In the genomic region with DNA sequence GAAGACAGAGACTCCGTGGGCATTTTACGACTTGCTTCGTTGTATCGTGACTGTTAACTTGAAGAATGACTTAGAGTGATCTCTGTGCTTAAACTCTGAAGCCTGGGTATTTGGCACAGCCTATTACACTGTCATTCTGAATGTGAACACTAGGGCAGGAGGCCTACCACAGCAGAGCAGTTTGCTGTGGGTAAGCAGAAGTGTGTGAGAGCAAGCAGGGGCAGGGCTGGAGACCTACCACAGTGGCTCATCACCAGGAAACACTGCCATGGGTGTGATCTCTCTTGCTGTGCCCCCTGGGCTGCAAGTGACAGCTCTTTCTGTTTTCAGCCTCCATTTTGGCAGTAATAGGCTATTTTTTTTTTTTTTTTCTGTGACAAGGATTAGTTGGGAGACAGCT, we compare ENCODE assay signal across 14 mouse cellular contexts. TPM values are rescaled to one million over a fixed set of nuclear protein-coding genes. Genes with fewer than 3 reads are reported as not detected.
DNase-seq lines count a peak whose midpoint lies in the region; ATAC-seq and TF ChIP-seq lines count a peak whose summit lies in the region.
"Had no signal": no experiment of that assay in that cellular context is flagged by ENCODE, and none has a peak within 500 bp of the region (broad histone marks: within the 10 kb centered on the region; RNA-seq: fewer than 3 reads in every experiment).

No protein-coding gene starts in this region.

- TF ChIP-seq POLR2A in brain, embryonic 14.5 days (IDR thresholded peaks at IDR 0.05; ENCODE audit: borderline replicate concordance, extremely low read depth, insufficient read depth, insufficient read length, poor library complexity, severe bottlenecking) = no peak
- no peak for TF ChIP-seq POLR2A in olfactory bulb, adult 2 months (IDR thresholded peaks at IDR 0.05; ENCODE audit: insufficient read depth, low read depth, low read length)

- H3K9me3 ChIP-seq in hindbrain, embryonic 15.5 days = no peaks in the 10 kb centered on the region
- H3K9me3 ChIP-seq in hindbrain, embryonic 13.5 days = no peaks in the 10 kb centered on the region
- no peaks in the 10 kb centered on the region for H3K9me3 ChIP-seq in lung, embryonic 14.5 days (ENCODE audit: low read depth, low read length)
- H3K9me3 ChIP-seq: liver, embryonic 13.5 days had no signal

- H3K4me2 ChIP-seq in hindbrain, embryonic 15.5 days = no peak overlapping the region
- H3K4me2 ChIP-seq in hindbrain, embryonic 13.5 days = no peak overlapping the region
- no peak overlapping the region for H3K4me2 ChIP-seq in lung, embryonic 14.5 days
- H3K4me2 ChIP-seq: liver, embryonic 13.5 days had no signal

- peak; percentile 62 for TF ChIP-seq CTCF in lung, embryonic 14.5 days (IDR thresholded peaks at IDR 0.05; ENCODE audit: low read depth)
- TF ChIP-seq CTCF in brain, embryonic 14.5 days (IDR thresholded peaks at IDR 0.05; ENCODE audit: borderline replicate concordance, extremely low read depth, insufficient read depth, insufficient read length) = peak; percentile 42; the same call in 1 of the 2 replicates
- peak; percentile 27; the same call in 1 of the 2 replicates for TF ChIP-seq CTCF in olfactory bulb, adult 2 months (IDR thresholded peaks at IDR 0.05; ENCODE audit: insufficient read depth, low read depth, low read length)

- no peak overlapping the region for H3K9ac ChIP-seq in hindbrain, embryonic 15.5 days
- H3K9ac ChIP-seq in hindbrain, embryonic 13.5 days = no peak overlapping the region
- no peak overlapping the region for H3K9ac ChIP-seq in lung, embryonic 14.5 days
- H3K9ac ChIP-seq: liver, embryonic 13.5 days had no signal

- no peak overlapping the region for H3K4me3 ChIP-seq in hindbrain, embryonic 15.5 days
- no peak overlapping the region for H3K4me3 ChIP-seq in hindbrain, embryonic 13.5 days
- H3K4me3 ChIP-seq in lung, embryonic 14.5 days (ENCODE audit: low read depth, low read length) = no peak overlapping the region
- H3K4me3 ChIP-seq in olfactory bulb, adult 2 months (ENCODE audit: insufficient read depth, low read depth, low read length) = no peak overlapping the region
- H3K4me3 ChIP-seq: liver, embryonic 13.5 days had no signal

- peak; percentile 34; the same call in 1 of the 2 replicates for ATAC-seq in hindbrain, embryonic 15.5 days (ENCODE audit: low FRiP score, low read depth)
- no peak for ATAC-seq in hindbrain, embryonic 13.5 days (ENCODE audit: low FRiP score)
- no peak; the same call in 1 of the 2 replicates for ATAC-seq in lung, embryonic 14.5 days (ENCODE audit: insufficient read depth)

- H3K4me1 ChIP-seq in hindbrain, embryonic 15.5 days (replicated peaks) = no peaks in the 10 kb centered on the region
- no peaks in the 10 kb centered on the region for H3K4me1 ChIP-seq in hindbrain, embryonic 13.5 days (replicated peaks)
- peaks cover 6% of the 10 kb centered on the region; the same call in 1 of the 2 replicates for H3K4me1 ChIP-seq in lung, embryonic 14.5 days (ENCODE audit: insufficient read depth)
- peaks cover 7% of the 10 kb centered on the region for H3K4me1 ChIP-seq in olfactory bulb, adult 2 months (ENCODE audit: control insufficient read depth, insufficient read depth, low read length)
- H3K4me1 ChIP-seq: liver, embryonic 13.5 days had no signal

- WGBS in hindbrain, embryonic 15.5 days = 57% methylated on average over 4 of the region's 4 CpGs
- WGBS in hindbrain, embryonic 13.5 days = 72% methylated on average over 4 of the region's 4 CpGs
- WGBS in lung, embryonic 14.5 days = 38% methylated on average over 4 of the region's 4 CpGs
- 68% methylated on average over 4 of the region's 4 CpGs for WGBS in olfactory bulb, adult 2 months

- DNase-seq in lung, embryonic 14.5 days = peak; percentile 59
- no peak for DNase-seq in lung, postnatal 25 days (ENCODE audit: low spot score)
- peak; percentile 55 for DNase-seq in brain, embryonic 14.5 days (ENCODE audit: low read depth)
- no peak for DNase-seq in gastrocnemius, adult 8-10 months (ENCODE audit: low spot score in 2 of 2)
- DNase-seq: adrenal gland, postnatal 36 days; cerebellum, adult 11 months; gastrocnemius, postnatal 25 days; liver, embryonic 13.5 days; thymus, postnatal 25 days had no signal

- H3K27me3 ChIP-seq in hindbrain, embryonic 15.5 days = no peaks in the 10 kb centered on the region
- H3K27me3 ChIP-seq in hindbrain, embryonic 13.5 days = no peaks in the 10 kb centered on the region
- H3K27me3 ChIP-seq in lung, embryonic 14.5 days (ENCODE audit: insufficient read depth, low read length) = no peaks in the 10 kb centered on the region
- H3K27me3 ChIP-seq: liver, embryonic 13.5 days had no signal

- no peak overlapping the region for H3K27ac ChIP-seq in hindbrain, embryonic 15.5 days (replicated peaks)
- no peak overlapping the region for H3K27ac ChIP-seq in hindbrain, embryonic 13.5 days
- H3K27ac ChIP-seq in lung, embryonic 14.5 days (ENCODE audit: low read depth) = no peak overlapping the region
- H3K27ac ChIP-seq in olfactory bulb, adult 2 months (ENCODE audit: insufficient read depth, low read depth, low read length) = peak overlapping the region; percentile 62
- H3K27ac ChIP-seq: liver, embryonic 13.5 days had no signal

- H3K36me3 ChIP-seq in hindbrain, embryonic 15.5 days = no peaks in the 10 kb centered on the region
- no peaks in the 10 kb centered on the region for H3K36me3 ChIP-seq in hindbrain, embryonic 13.5 days
- H3K36me3 ChIP-seq in lung, embryonic 14.5 days (ENCODE audit: insufficient read depth) = no peaks in the 10 kb centered on the region
- H3K36me3 ChIP-seq: liver, embryonic 13.5 days had no signal

RNA-seq across cellular contexts. Expression of gene Cfap299, which starts 39.7 kb away (rescaled TPM):
- polyA plus RNA-seq in hindbrain, embryonic 15.5 days (2015; fragmentation: Nextera tagmentation; extraction: Ambion mirVana) = 1.6 and 2.3 TPM in 2 replicates
- 1.2 and 2.7 TPM in 2 replicates for polyA plus RNA-seq in hindbrain, embryonic 13.5 days (2015; fragmentation: Nextera tagmentation; extraction: Ambion mirVana)
- polyA plus RNA-seq in lung, embryonic 14.5 days (2014; fragmentation: Nextera tagmentation; extraction: Ambion mirVana) = 1.2 and 2.1 TPM in 2 replicates
- 0.16 and 0.82 TPM in 2 replicates for polyA plus RNA-seq in brain, embryonic 14.5 days (2012; rRNA removed)
- not detected in 2 replicates for polyA plus RNA-seq in olfactory bulb, adult 2 months (2012; ENCODE audit: insufficient read depth, insufficient read length, low replicate concordance, missing spikeins)
- not detected for total RNA-seq in gastrocnemius, adult 8-10 months (2022)
- total RNA-seq: adrenal gland, postnatal 36 days; gastrocnemius, postnatal 25 days; megakaryocyte, adult 5-6 weeks; monocyte, adult 5-6 weeks had no signal

Comparison
In these comparisons a context has a peak if more than half of its experiments do, and no peak if none do; other contexts are left out.
1. DNase-seq: peak in lung, embryonic 14.5 days (single experiment) and brain, embryonic 14.5 days (single experiment); none in lung, postnatal 25 days (single experiment) and gastrocnemius, adult 8-10 months (0 of 2).
2. Peak in every context shown above with its lines, with median percentiles within 50 percentile points of each other: CTCF ChIP-seq.